Mouse (Mus musculus) mammary gland, adult 2 months (tissue): ENCODE data around the gene Hpgd. TPM values are rescaled to one million over a fixed set of nuclear protein-coding genes. Genes with fewer than 3 reads are reported as not detected.

Experiments used
- polyA plus RNA-seq: library from polyadenylated mRNA; depleted of rRNA; stranded (reverse); fragments of >200 nt; gene quantifications from 2 replicates; pipeline ENCODE4 v1.2.3, GENCODE M21; 2012; ENCODE audit warnings: low replicate concordance; rRNA removed

Hpgd gene
- polyA plus RNA-seq: 4.3 and 9.5 TPM in 2 replicates

GRCm38 (mm10) chr8:56294373-56294877 is at the start of gene Hpgd:
Gene Hpgd (plus strand): TSS chr8:56294585.

